Mouse (Mus musculus): Measurements from ENCODE around the gene Ccdc85b.
"Not testable (repeated sequence)": the region's sequence is repeated elsewhere in the genome, so short reads cannot be mapped to it uniquely, and the experiment has no call there.

Gene Ccdc85b
- long read RNA-seq, experiment 1, full-length matches to known transcripts = 19 of 19 reads
- long read RNA-seq, experiment 1, partial matches to known transcripts = 0 of 19 reads
- long read RNA-seq, experiment 1, other reads (novel, unspliced or antisense) = 0 of 19 reads
- long read RNA-seq, experiment 2, full-length matches to known transcripts = 23 of 23 reads
- long read RNA-seq, experiment 2, partial matches to known transcripts = 0 of 23 reads
- long read RNA-seq, experiment 2, other reads (novel, unspliced or antisense) = 0 of 23 reads

DNA sequence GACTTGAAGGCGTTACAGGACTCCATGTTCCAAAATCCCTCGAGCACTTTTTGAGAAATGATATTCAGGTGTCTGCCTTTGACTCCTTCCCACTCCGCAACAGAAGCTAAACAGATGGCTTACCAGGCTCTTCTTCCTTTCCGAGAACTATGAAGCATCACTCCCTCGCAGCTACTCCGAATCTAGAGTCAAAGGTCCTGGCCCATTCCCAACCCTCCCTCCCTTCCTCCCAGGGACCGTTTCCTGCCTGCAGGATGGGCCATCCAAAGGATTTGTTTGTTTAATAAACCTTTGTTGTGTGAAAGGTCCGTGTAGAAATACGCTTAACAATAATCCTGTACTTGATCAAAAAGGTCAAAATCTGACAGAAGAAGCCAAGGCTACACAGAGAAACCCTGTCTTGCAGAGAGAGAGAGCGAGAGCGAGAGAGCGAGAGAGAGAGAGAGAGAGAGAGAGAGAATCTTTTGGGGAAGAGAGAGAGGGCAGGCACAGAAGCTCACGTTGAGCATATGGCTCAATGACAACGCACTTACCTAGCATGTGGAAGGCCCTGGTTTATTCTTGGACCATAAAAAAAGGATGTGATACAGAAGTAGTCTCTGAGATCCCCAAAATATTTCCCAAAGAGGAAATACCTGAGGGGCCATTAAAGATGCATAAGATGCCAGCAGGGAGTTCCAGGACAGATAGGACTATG, at the start of gene Ccdc85b:
TSS of gene Ccdc85b (minus strand) at position 149 of the 697 bp plus-strand sequence.
- intact Hi-C loops (cut with DNase I) = no loop called here

DNA sequence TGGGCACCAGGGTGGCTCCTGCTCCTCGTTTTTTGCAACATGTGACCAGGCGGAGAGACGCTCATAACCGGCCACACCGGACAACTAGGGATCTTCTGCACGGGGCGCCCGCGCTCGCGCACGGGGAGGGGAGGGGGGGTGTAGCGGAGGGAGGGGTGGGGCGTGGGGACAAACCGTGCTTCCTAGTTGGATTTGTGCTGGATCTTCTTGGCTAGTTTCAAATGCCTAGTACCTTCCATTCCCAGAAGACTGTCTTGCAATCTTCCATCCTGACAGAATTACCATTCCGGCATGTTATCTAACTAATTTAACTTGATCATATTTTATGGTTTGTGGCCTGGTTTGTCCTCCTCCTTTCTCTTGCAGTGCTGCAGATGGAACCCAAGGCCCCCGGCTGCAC, 46.0 kb upstream of the Ccdc85b start, which contains the start of gene 1700020D05Rik:
TSS of gene 1700020D05Rik (minus strand) at position 101 of the 400 bp plus-strand sequence.
- intact Hi-C loops (cut with DNase I) = no loop called here

DNA sequence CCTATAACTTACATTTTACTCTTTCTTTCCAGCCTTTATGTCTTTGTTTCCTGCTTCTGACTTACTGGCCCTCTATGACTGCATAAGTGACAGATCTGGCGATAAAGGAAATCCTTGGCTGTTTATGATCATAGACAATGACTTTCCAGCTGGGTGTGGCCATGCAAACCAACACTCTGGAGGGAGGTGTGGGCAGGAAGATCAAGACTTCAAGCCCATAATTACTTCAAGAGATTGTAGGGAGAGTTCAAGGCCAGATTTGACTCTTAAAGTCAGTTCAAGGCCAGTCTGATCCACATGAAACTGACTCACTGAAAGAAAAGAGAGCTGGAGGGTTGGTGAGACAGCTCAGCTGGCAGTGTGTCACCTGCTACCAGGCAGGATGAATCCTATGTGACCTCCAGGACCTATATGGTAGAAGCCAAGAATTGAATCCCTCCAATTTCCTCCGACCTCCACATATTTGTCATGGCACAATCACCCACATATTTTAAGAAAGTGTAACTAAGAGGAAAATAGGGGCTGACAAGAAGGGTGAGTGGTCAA, 42.7 kb upstream of the Ccdc85b start:
- intact Hi-C loops (cut with DNase I) = no loop called here

DNA sequence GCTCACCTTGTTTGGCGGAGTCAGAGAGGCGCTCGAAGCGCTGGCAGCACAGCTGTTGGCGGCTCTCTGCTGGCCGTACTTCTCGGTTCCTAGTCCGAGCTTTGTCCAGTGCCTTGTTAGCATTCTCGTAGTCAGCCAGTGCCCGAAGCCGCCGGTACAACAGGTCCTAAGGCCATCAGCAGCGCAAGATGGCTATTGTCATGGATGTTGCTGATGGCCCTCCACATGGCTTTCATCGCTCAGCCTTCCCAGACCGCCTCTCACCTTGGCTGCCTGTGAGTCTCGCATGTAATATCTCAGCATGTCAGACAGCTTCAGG, 38.3 kb upstream of the Ccdc85b start:
- intact Hi-C loops (cut with DNase I) = no loop called here

DNA sequence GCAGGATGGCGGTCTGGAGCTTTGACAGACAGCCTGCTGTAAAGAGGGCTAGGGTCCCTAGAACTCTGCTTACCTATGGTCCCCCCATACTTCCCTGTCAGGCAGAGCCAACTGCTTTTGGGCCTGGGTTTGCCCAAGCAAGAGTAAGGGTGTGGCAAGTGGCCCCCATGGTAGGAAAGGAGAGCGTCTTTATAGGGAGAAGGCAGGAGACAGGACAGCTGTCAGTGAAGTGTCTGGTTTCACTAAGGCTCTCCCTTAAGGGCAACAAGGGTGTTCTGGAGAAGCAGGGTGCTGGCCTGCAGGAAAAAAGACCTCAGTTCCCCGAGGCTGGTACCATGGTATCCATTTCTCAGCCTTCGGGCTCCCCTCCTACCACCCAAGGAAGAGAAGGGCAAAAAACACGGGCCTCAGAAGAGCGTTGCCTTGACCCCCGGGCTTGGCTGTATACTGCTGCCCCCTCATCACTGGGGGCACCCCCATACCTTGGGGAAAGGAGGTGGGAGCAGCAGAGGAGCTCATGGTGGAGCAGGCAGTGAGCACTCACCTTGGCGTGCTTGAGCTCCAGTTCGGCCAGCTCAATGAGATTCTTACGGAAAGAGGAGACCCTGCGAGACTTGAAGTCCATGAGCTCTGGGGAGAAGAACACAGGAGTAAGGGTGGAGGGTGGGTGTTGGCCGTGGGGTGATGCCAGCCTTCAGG, 37.8 kb upstream of the Ccdc85b start:
- intact Hi-C loops (cut with DNase I) = no loop called here

DNA sequence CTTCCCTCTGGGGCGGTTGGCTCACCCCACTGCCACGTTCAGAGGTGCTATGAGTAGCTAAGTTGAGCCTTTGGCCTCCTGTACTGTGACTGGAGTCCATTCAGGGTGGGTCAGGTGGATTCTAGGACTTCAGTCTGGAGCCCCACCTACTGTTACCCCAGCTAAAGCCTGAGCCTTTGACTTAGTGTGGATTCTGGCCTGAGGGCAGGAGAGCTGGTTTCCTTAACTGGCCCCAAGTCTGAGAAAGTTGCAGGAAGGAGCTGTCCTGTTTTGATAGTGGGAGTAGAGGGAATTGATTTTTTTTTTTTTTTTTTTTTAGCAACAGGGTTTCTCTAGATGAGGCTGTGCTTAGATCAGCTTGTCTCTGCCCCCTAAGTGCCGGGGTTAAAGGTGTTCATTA, 36.6 kb upstream of the Ccdc85b start:
- intact Hi-C loops (cut with DNase I) = no loop called here

DNA sequence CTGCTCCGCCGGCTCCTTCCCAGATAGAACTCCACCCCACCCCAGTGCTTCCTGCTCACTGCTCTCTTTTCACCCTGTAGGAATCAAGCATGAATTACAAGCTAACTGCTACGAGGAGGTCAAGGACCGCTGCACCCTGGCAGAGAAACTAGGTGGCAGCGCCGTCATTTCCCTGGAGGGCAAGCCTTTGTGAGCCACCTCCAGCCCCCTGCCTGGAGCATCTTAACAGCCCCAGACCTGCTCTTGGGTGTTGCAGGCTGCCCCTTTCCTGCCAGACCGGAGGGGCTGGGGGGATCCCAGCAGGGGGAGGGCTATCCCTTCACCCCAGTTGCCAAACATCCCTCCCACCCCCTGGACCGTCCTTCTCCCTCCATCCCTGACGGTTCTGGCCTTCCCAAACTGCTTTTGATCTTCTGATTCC, 35.6 kb upstream of the Ccdc85b start:
- intact Hi-C loops (cut with DNase I) = not testable (repeated sequence)

DNA sequence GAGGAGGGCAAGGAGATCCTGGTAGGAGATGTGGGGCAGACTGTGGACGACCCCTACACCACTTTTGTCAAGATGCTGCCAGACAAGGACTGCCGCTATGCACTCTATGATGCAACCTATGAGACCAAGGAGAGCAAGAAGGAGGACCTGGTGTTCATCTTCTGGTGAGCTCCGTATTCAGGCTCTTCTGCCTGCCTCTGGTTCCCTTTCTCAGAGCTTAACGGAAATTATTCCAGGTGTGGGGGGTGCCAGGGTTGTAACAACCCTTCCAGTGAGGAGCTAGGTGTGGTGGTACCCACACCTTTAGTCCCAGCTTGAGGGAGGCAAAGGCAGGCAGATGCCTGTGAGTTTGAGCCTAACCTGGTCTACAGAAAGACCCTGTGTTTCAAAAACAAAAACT, 34.9 kb upstream of the Ccdc85b start:
- intact Hi-C loops (cut with DNase I) = no loop called here

DNA sequence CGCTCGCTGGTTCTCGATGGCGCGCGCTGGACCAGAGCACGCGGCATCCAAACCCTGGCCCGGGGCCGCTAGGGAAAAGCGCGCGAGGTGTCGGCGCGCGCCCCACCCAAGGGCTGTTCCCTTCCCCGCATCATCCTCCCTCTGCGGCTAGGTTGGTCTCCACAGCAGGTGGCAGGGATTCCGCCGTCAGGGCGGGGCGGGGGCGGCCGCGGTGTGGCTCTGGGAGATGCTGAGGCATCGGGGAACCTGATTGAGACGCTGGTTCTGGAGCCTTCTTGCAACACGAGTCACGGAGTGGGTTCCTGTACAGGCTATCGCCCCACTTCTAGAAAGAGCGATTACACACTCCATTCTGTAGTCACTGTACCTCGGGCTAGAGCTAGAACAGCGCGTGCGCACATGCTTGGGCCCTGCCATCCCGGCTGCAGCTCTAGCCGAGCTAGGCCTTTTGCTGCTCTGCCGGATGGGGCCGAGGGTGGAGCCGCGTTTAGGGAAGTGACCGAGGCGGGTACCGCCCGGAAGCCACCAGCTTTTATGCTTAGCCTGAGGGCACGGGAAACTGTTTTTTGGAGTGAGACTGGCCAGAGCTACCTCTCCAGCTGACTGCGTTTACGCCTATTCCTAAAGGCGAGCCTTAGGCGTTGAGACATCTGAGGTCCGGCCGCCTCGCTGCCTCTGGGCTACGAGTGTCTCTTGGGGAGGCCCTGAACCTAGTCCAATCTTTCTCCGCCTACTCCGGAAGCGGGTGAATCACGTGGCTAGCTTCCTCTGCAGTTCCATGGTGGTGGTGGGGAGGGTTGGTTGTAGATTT, 33.4 kb upstream of the Ccdc85b start:
- intact Hi-C loops (cut with DNase I) = no loop called here

DNA sequence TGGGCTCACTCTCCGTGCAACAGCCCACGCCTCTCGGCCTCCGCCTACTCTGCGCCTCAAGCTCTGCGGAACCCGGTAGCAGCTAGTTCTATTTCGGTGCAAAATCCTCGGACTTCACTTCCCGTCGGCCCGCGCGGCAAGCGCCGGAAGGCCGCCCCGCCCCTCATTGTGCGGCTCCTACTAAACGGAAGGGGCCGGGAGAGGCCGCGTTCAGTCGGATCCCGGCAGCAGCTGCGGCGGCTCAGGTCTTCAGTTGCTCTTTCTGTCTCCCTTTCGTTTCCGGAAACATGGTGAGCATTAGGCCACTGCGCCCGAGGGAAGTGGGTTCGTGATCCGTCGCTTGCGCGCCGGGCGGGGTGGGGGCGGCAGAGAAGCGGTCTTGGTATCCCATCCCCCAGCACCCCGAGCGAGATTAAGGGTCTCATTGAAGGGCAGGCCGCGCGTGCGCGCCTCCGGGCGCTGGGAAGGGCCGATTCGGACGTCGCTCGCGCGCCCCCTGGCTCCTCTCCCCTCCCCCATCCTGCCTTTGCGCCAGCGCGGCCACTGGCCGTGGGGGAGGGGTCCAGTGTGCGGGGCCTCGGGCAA, 32.7 kb upstream of the Ccdc85b start, which contains the start of gene Cfl1:
TSS of gene Cfl1 (plus strand) at position 143 of the 585 bp plus-strand sequence.
- intact Hi-C loops (cut with DNase I) = no loop called here

DNA sequence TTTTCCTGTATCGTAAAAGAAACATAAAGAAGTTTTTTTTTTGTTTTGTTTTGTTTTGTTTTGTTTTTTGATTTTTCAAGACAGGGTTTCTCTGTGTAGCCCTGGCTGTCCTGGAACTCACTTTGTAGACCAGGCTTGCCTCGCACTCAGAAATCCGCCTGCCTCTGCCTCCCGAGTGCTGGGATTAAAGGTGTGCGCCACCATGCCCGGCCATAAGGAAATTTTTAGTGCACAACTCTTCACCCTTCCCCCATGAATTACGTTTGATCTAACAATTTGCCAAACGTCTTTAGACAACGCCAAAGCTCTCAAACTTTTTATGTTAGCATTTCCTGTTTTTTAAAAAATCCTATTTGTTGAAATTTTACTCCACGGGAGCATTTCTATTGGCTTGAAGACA, 32.0 kb upstream of the Ccdc85b start:
- intact Hi-C loops (cut with DNase I) = loop anchor here (5.0 kb wide), 1 partner anchor 57 kb away; no protein-coding TSS in a partner anchor

DNA sequence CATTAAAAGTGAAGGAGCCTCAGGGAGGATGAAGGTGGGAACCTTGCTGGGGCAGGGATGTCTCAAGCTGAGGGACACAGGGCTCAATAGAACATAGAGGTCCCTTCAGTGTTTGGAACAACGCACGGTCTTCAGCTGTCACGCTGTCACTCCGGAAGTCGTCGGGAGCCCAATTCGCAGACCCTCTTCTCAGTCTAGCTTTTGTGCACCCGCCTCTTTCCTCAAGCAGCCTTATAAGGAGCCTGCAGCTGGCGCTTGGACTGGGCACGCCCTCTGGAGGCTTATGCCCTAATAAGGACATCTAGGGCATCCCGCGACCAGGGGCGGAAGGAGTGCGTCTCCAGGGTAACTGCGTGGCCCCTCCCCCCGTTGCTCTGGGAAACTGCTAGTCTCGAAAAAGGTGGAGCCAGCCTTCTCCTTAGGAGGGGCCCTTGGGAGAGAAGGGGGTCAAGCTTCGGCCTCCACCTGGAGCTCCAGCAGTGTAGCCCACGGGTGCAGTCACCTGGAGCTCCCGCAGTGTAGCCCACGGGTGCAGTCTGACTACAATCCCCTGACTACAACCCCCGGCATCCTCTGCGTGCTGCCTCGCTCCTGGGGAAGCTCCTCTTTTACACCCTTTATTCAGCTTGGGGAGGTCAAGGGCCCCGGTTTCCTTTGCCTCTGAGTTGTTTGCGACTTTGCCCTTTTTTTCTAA, 31.3 kb upstream of the Ccdc85b start:
- intact Hi-C loops (cut with DNase I) = loop anchor here (5.0 kb wide), 1 partner anchor 57 kb away; no protein-coding TSS in a partner anchor

DNA sequence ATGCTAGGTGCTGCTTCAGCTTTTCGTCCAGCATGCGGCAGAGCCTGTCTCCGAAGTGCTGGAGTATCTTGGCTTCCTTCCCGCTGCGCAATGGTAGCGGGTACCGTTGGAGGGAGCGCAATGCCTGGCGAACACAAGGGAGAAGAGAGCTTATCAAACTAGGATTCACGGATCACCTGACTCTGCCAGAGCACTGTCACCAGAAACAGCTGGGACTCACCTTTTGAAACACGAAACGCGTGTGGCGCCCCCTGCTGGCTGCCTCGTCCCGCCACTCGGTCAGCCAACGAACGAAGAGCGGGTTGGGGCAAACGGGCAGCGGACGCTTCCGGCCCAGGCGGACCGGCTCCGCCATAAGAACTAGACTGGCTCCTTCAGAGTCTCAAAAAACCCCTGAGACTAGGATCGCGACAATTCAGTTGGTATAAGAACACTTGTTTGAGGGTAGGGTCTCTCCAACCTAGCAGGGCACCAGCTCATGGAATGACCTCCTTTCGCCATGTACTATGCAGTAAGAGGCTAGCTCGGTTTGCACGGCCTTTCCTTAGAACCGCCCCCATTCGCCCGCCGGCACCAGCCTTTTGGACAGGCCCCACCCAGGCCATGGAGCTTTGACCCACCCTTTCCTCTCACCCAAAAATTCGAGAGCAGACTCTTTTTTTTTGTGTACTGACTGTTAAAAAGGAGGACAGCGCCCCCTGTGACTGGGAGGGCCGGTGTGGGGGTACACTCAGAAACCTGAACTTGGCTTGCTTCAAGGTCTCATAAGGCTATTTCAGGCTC, 30.3 kb upstream of the Ccdc85b start, which contains the start of gene Mus81:
TSS of gene Mus81 (minus strand) at position 635 of the 783 bp plus-strand sequence.
- intact Hi-C loops (cut with DNase I) = loop anchor here (5.0 kb wide), 1 partner anchor 56 kb away; no protein-coding TSS in a partner anchor

DNA sequence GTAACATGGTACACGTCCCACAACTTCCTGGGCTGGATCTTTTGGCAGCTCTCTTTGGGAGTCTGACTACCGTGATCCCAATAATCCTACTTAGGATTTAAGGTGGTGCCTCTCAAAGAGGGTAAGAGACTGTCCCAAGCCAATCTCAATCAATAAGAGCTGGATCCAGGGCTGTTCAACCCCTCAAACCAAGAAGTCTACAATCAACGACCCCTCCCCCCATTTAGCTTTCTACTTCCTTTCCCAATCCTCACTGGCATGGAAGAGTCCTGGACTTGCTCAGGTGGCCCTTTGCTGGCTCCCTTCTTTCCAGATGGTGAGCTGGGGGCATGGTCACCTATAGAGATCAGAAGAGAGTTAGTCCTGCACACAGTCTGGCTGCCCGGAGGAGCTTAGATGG, 29.1 kb upstream of the Ccdc85b start:
- intact Hi-C loops (cut with DNase I) = loop anchor here (5.0 kb wide), 1 partner anchor 54 kb away; no protein-coding TSS in a partner anchor

DNA sequence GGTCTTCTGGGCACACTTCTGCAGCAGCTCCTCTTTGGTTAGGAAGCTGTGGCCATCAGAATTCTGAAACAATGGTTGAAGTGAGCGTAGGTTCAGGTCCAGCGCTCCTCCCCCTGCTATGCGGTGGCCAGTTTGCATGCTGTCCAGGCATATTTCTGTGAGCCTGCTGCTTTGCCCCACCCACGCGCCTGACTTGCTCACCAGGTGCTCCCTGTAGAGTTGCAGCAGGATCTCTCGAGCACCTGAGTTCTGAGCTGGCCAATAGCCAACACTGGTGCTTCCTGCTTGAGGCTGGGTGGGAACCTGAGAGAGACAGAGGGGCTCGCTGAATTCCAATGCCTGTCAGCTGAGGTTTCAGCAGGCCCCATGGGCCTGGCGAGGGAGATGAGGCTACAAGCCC, 28.6 kb upstream of the Ccdc85b start:
- intact Hi-C loops (cut with DNase I) = loop anchor here (5.0 kb wide), 1 partner anchor 54 kb away; no protein-coding TSS in a partner anchor

DNA sequence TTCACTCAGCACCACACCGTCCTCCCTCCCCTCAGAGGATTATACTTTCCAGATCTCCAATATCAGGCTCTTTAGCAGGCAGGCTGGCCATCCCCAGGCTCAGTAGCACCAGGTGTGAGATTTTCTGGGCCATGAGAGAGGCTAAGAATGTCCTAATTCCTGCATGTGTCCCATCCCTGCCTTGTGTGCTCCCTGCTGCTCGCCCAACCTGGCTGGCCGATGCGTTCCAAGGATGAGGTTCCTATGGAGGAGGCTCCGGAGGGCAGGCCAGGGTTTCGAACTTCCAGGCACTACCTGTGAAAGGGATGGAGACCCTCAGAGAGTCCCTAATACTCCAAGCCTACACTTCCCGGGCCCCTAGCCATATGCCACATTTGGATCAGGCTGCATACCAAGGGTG, 28.1 kb upstream of the Ccdc85b start:
- intact Hi-C loops (cut with DNase I) = loop anchor here (5.0 kb wide), 1 partner anchor 54 kb away; no protein-coding TSS in a partner anchor

DNA sequence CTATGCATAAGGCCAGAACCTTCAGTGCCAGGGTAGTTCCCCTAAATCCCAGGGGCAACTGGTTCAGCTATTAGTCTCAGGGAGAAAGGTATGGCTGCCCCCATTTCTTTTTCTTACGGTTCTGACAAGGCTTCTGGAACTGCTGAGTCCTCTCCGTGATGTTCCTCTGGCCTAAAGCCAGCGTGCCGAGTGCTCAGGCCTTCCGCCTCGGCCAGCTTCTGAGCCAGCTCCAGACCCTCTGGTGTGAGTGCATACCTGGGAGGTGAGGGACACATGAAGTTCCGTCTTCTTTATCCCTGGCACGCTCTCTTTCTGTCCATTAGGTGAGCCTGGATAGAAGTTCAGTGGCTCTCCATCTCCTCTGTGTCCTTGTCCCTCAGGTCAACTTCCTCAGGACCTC, 27.7 kb upstream of the Ccdc85b start:
- intact Hi-C loops (cut with DNase I) = loop anchor here (5.0 kb wide), 1 partner anchor 53 kb away; no protein-coding TSS in a partner anchor

DNA sequence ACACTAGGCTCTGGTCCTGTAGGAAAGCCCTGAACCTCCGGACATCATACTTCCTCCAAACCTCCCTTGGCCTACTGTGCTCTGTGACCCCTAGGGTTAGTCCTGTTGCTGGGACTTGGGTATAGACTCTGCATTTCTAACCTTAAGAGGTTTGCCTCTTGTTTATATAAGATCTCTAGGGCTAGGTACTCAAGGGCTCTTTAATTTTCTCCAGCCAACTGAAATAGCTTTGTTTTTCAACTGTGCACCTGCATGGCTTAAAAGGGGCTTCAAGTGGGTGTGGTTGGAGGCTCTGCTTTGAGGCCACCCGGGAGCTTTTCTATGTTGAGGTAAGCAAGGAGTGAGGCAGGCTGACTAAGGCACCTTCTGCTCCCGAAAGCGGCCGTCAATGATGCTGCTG, 26.8 kb upstream of the Ccdc85b start:
- intact Hi-C loops (cut with DNase I) = no loop called here

All from adrenal gland (tissue).